Mouse (Mus musculus): ENCODE measurements around the gene Rnase9.

- no peak for TF ChIP-seq CTCF (IDR thresholded peaks at IDR 0.05; ENCODE audit: low read depth)
- no peak for TF ChIP-seq EP300 (IDR thresholded peaks at IDR 0.05; ENCODE audit: low read depth)
Observed at GRCm38 (mm10) chr14:51041769-51042168, at the start of gene Rnase9.
